Mouse (Mus musculus): ENCODE results near the gene Cadm1.

The Cadm1 gene

DNA sequence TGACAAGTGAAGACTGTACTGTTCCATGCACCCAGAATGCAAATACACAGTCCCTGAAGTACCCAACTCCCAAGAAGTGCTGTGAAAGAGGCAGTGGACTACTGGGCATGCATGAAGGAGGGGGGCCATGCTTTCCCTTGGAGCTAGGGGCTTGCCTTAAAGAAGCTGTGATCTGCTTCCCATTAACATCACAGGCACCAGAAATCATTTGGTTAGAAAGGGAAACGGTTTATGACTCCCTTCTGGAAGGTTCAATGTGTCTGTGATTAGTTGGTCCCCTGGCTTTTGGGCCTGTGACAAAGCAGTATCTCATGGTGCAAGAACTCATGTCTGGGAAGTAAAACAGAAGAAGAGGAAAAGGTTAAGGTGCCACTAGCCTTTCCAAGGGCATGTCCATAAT is 336.0 kb downstream of the Cadm1 start:
- DNase-seq (ENCODE audit: low spot score in 2 of 2) = no peak

- no peak for DNase-seq (ENCODE audit: low spot score in 2 of 2)
Measured at GRCm38 (mm10) chr9:47867474-47867873, 337.5 kb downstream of the Cadm1 start.

DNA sequence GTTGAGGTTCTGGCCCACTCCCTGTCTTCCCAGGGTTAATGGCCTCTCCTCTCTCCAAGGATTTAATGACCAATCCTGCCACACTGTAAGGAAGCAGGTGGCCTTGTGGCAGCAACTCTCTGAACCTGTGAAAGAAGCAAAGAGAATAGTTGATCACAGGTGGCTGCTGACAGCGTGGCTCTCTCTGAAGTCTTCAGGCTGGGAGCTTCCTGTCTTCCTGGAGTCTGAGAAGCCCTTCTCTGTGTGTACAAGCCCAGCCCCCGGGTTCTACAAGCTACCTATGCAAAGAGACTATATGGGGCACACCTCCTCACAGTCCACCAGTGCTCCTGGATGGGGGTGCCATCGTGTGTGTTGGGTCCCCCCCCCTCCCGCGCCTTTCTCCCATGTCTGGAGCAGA is 339.7 kb downstream of the Cadm1 start:
- DNase-seq (ENCODE audit: low spot score in 2 of 2) = no peak

GRCm38 (mm10) chr9:47876557-47877206 is 346.7 kb downstream of the Cadm1 start:
- no peak for DNase-seq (ENCODE audit: low spot score in 2 of 2)

- DNase-seq (ENCODE audit: low spot score in 2 of 2) = no peak
Measured at GRCm38 (mm10) chr9:47880171-47880570, 350.2 kb downstream of the Cadm1 start.

DNA sequence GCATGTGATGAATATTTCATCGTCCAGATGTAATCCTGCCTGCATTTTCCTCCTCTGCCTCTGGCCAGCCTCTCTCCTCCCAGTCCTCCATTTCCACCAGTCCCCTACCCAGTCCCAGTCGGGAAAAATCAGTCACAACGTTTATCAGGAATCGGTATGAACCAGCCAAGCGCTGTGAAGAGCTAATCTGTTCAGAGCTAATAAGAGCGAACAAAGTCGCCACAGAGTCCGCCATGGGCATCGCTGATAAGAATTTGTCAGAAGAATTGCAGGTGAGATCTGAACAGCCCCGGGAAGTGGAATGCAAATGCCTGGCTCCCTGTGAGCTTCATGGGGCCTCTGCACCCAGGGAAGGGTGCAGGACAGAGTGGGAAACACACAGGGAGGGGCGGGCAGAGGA is 352.4 kb downstream of the Cadm1 start:
- no peak for DNase-seq (ENCODE audit: low spot score in 2 of 2)

GRCm38 (mm10) chr9:47891721-47892120 is 361.7 kb downstream of the Cadm1 start:
- DNase-seq (ENCODE audit: low spot score in 2 of 2) = no peak

DNA sequence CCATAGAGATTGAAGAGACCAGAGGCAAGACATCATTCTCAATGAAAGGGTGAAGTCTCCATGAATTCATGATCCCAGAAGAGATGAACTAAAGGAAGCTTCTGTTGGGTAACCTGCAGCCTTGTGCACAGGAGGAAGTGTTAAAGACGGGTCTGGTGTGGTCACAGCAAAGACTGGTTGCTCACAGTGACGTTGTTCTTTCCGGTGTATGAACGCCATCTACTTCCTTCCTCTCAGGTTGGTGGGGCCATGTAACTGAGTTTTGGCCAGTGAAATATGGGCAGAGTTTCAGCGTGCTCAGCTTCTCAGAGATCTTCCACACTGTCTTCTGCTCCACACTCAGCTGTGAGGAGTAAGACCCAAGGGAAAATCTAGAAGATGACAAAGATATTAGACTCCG is 363.0 kb downstream of the Cadm1 start:
- DNase-seq (ENCODE audit: low spot score in 2 of 2) = no peak

- DNase-seq (ENCODE audit: low spot score in 2 of 2) = no peak
Measured at GRCm38 (mm10) chr9:47894096-47894495, 364.1 kb downstream of the Cadm1 start.

GRCm38 (mm10) chr9:47894661-47895060 is 364.7 kb downstream of the Cadm1 start:
- no peak for DNase-seq (ENCODE audit: low spot score in 2 of 2)

- DNase-seq (ENCODE audit: low spot score in 2 of 2) = no peak
Measured at GRCm38 (mm10) chr9:47895121-47895520, 365.1 kb downstream of the Cadm1 start.

DNA sequence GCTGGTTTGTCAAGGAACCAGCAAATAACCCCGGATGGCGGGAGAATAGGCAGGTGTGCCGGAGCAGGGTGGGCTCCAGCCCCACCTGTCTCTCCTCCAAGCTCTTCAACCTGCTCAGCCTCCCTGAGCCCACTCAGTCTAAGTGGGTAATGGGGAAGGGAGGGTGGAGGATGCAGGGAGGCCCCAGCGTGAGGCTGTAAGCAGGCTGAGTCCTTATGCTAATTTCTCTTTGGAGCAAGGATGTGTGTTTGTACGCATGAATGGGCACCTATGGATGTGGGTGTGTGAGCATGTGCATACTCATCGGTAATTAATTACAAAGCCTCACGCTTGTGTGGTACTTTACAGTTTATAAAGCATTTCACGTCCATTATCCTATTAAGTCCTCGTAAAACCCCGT is 370.8 kb downstream of the Cadm1 start:
- no peak for DNase-seq (ENCODE audit: low spot score in 2 of 2)

DNA sequence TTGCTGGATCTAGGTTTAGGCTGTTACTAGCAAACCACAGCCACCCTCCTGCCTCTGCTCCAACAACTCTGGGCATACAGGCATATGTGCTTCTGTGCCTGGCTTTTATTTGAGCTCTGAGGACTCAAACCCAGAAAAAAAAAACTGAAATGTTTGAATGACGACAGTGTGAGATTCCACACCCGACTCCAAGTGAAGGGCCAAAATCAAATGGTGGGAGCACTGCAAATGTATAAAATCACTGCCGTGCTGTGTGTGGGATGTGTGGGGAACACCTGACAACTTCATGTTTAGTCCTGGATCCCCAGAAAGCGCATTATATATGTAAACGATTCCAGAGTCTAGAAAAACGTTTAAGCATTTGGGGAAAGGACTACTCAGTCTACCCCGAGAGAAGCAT is 373.7 kb downstream of the Cadm1 start:
- no peak for DNase-seq (ENCODE audit: low spot score in 2 of 2)

DNA sequence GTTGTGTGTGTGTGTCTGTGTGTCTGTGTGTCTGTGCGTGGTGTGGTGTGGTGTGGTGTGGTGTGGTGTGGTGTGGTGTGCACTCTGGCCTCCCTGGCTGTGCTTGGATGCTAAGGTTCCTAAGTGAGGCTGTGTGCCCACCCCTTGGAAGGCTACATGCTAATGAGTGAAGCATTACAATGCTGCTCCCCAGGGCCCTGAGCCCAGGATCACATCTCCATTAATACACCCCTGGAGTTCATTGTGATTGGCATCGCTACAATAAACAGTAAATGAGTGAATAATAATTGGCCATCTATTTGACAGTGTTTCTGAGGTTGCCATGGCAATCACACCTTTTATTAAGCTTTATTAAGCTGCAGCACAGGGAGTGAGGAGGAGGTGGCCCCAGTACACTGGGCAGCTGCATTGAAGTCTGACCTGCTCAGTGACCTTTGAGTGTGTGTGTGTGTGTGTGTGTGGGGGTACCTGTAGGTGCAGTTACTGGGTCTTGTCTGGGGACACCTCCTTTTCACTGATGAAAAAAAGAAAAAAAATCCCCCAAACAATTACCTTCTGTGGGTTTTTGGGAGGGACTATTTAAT is 374.5 kb downstream of the Cadm1 start:
- DNase-seq (ENCODE audit: low spot score in 2 of 2) = no peak

GRCm38 (mm10) chr9:47906521-47906920 is 376.5 kb downstream of the Cadm1 start:
- DNase-seq (ENCODE audit: low spot score in 2 of 2) = no peak
